ENCODE assay signal across 9 mouse cellular contexts in genomic region chr1:51944755-51945154, GRCm38 (mm10). TPM values are rescaled to one million over a fixed set of nuclear protein-coding genes. Genes with fewer than 3 reads are reported as not detected.
DNase-seq lines count a peak whose midpoint lies in the region; ATAC-seq and TF ChIP-seq lines count a peak whose summit lies in the region.
"Had no signal": no experiment of that assay in that cellular context is flagged by ENCODE, and none has a peak within 500 bp of the region (broad histone marks: within the 10 kb centered on the region; RNA-seq: fewer than 3 reads in every experiment).

No protein-coding gene starts in this region.

- no peak overlapping the region for H3K9ac ChIP-seq in midbrain, embryonic 15.5 days
- no peak overlapping the region for H3K9ac ChIP-seq in liver, postnatal 0 days (replicated peaks)
- H3K9ac ChIP-seq in neural tube, embryonic 15.5 days (replicated peaks) = no peak overlapping the region

- H3K4me3 ChIP-seq in midbrain, embryonic 10.5 days = no peak overlapping the region
- no peak overlapping the region for H3K4me3 ChIP-seq in midbrain, embryonic 15.5 days
- H3K4me3 ChIP-seq in cortical plate, adult 2 months (ENCODE audit: insufficient read depth, low read length) = no peak overlapping the region
- H3K4me3 ChIP-seq in liver, postnatal 0 days (ENCODE audit: low read depth, low read length) = no peak overlapping the region
- no peak overlapping the region for H3K4me3 ChIP-seq in neural tube, embryonic 15.5 days (replicated peaks)
- H3K4me3 ChIP-seq: myocyte had no signal

- ATAC-seq in midbrain, embryonic 15.5 days (replicated peaks) = no peak
- ATAC-seq in liver, postnatal 0 days = no peak
- 0 out of 2 replicates have a peak, but pooled peaks have one; percentile 24 for ATAC-seq in neural tube, embryonic 15.5 days (ENCODE audit: low FRiP score)

- H3K4me2 ChIP-seq in midbrain, embryonic 15.5 days = no peak overlapping the region
- no peak overlapping the region for H3K4me2 ChIP-seq in liver, postnatal 0 days (ENCODE audit: low read depth, low read length)
- no peak overlapping the region for H3K4me2 ChIP-seq in neural tube, embryonic 15.5 days

- no peaks in the 10 kb centered on the region for H3K27me3 ChIP-seq in midbrain, embryonic 10.5 days (ENCODE audit: low read depth, poor library complexity, severe bottlenecking)
- H3K27me3 ChIP-seq in midbrain, embryonic 15.5 days (replicated peaks) = no peaks in the 10 kb centered on the region
- no peaks in the 10 kb centered on the region for H3K27me3 ChIP-seq in liver, postnatal 0 days (ENCODE audit: insufficient read depth, low read length)
- H3K27me3 ChIP-seq in neural tube, embryonic 15.5 days (replicated peaks) = no peaks in the 10 kb centered on the region

- no peak for TF ChIP-seq POLR2A in cortical plate, adult 2 months (IDR thresholded peaks at IDR 0.05; ENCODE audit: extremely low read depth, insufficient read depth, low read length)

- no peaks in the 10 kb centered on the region for H3K9me3 ChIP-seq in midbrain, embryonic 10.5 days (replicated peaks)
- H3K9me3 ChIP-seq in midbrain, embryonic 15.5 days = no peaks in the 10 kb centered on the region
- no peaks in the 10 kb centered on the region for H3K9me3 ChIP-seq in liver, postnatal 0 days (ENCODE audit: low read length)
- H3K9me3 ChIP-seq in neural tube, embryonic 15.5 days (replicated peaks) = 0 out of 2 replicates have a peak, but pooled peaks cover 2% of the 10 kb centered on the region

- DNase-seq in midbrain, embryonic 10.5 days (ENCODE audit: low spot score) = peak; percentile 37
- DNase-seq in R1 (ENCODE audit: low read depth, low spot score) = peak; percentile 56
- peak; percentile 63 for DNase-seq in heart, postnatal 4 days
- peak; percentile 50 for DNase-seq in liver, postnatal 0 days
- DNase-seq in spleen, postnatal 4 days (ENCODE audit: low spot score in 2 of 2) = no peak

- H3K36me3 ChIP-seq in midbrain, embryonic 10.5 days = no peaks in the 10 kb centered on the region
- H3K36me3 ChIP-seq in midbrain, embryonic 15.5 days (replicated peaks) = no peaks in the 10 kb centered on the region
- H3K36me3 ChIP-seq in liver, postnatal 0 days (replicated peaks; ENCODE audit: insufficient read depth, low read length) = no peaks in the 10 kb centered on the region
- no peaks in the 10 kb centered on the region for H3K36me3 ChIP-seq in neural tube, embryonic 15.5 days

- no peaks in the 10 kb centered on the region for H3K4me1 ChIP-seq in midbrain, embryonic 10.5 days
- no peaks in the 10 kb centered on the region for H3K4me1 ChIP-seq in midbrain, embryonic 15.5 days
- H3K4me1 ChIP-seq in cortical plate, adult 2 months (ENCODE audit: control insufficient read depth, insufficient read depth, low read length) = no peaks in the 10 kb centered on the region
- H3K4me1 ChIP-seq in liver, postnatal 0 days (ENCODE audit: insufficient read depth) = no peaks in the 10 kb centered on the region
- no peaks in the 10 kb centered on the region for H3K4me1 ChIP-seq in neural tube, embryonic 15.5 days

- H3K27ac ChIP-seq in midbrain, embryonic 10.5 days (replicated peaks) = no peak overlapping the region
- no peak overlapping the region for H3K27ac ChIP-seq in midbrain, embryonic 15.5 days
- H3K27ac ChIP-seq in cortical plate, adult 2 months (ENCODE audit: insufficient read depth, low read length) = no peak overlapping the region
- H3K27ac ChIP-seq in liver, postnatal 0 days (ENCODE audit: low read depth) = no peak overlapping the region
- no peak overlapping the region for H3K27ac ChIP-seq in neural tube, embryonic 15.5 days (replicated peaks)

- TF ChIP-seq CTCF in cortical plate, adult 2 months (IDR thresholded peaks at IDR 0.05; ENCODE audit: extremely low read depth, insufficient read depth, low read length) = peak; percentile 65
- peak; percentile 78 for TF ChIP-seq CTCF in liver, postnatal 0 days (IDR thresholded peaks at IDR 0.05; ENCODE audit: low read depth)

- WGBS in midbrain, embryonic 10.5 days = 53% methylated on average over 5 of the region's 5 CpGs
- 45% methylated on average over 5 of the region's 5 CpGs for WGBS in midbrain, embryonic 15.5 days
- WGBS in liver, postnatal 0 days (ENCODE audit: insufficient replicate concordance) = 42% methylated on average over 5 of the region's 5 CpGs
- WGBS in neural tube, embryonic 15.5 days = 45% methylated on average over 5 of the region's 5 CpGs

- TF ChIP-seq EP300 in liver, postnatal 0 days (IDR thresholded peaks at IDR 0.05; ENCODE audit: low read depth) = no peak

RNA-seq across cellular contexts. Expression of gene Myo1b, which starts 28.9 kb away (rescaled TPM):
- 73.0 and 78.9 TPM in 2 replicates for polyA plus RNA-seq in midbrain, embryonic 10.5 days (2016; fragmentation: Nextera tagmentation; extraction: Ambion mirVana)
- 69.4 and 69.6 TPM in 2 replicates for polyA plus RNA-seq in midbrain, embryonic 15.5 days (2015; fragmentation: Nextera tagmentation; extraction: Ambion mirVana)
- 29.3 and 31.5 TPM in 2 replicates for polyA plus RNA-seq in cortical plate, adult 2 months (2012; rRNA removed)
- total RNA-seq in heart, postnatal 4 days (2021) = 10 to 100 TPM; 60.3 to 64.2 TPM
- 10.7 and 12.6 TPM in 2 replicates for polyA plus RNA-seq in liver, postnatal 0 days (2015; fragmentation: Nextera tagmentation; extraction: Ambion mirVana)
- 55.7 and 57.7 TPM in 2 replicates for polyA plus RNA-seq in neural tube, embryonic 15.5 days (2015; fragmentation: Nextera tagmentation; extraction: Ambion mirVana)

RNA-seq across cellular contexts. Expression of gene Stat4, which starts 42.2 kb away (rescaled TPM):
- polyA plus RNA-seq in midbrain, embryonic 10.5 days (2016; fragmentation: Nextera tagmentation; extraction: Ambion mirVana) = 1.2 and 1.3 TPM in 2 replicates
- 0.18 and 0.43 TPM in 2 replicates for polyA plus RNA-seq in midbrain, embryonic 15.5 days (2015; fragmentation: Nextera tagmentation; extraction: Ambion mirVana)
- polyA plus RNA-seq in cortical plate, adult 2 months (2012; rRNA removed) = 1.3 and 1.8 TPM in 2 replicates
- total RNA-seq in heart, postnatal 4 days (2021) = under 1 TPM; 0.25 to 0.33 TPM
- polyA plus RNA-seq in liver, postnatal 0 days (2015; fragmentation: Nextera tagmentation; extraction: Ambion mirVana) = 1.1 and 1.4 TPM in 2 replicates
- 0.45 and 7.7 TPM in 2 replicates for polyA plus RNA-seq in neural tube, embryonic 15.5 days (2015; fragmentation: Nextera tagmentation; extraction: Ambion mirVana)
- polyA plus RNA-seq: myocyte had no signal

Comparison
In these comparisons a context has a peak if more than half of its experiments do, and no peak if none do; other contexts are left out.
1. DNase-seq: peak in midbrain, embryonic 10.5 days (single experiment), R1 (single experiment), heart, postnatal 4 days (single experiment) and liver, postnatal 0 days (single experiment); none in spleen, postnatal 4 days (0 of 2).